Mouse (Mus musculus): ENCODE data around the gene Vmn1r217. TPM values are rescaled to one million over a fixed set of nuclear protein-coding genes. Genes with fewer than 3 reads are reported as not detected.

The Vmn1r217 gene
- polyA plus RNA-seq, 1 experiment from 2014 or later = not detected

- H3K4me1 ChIP-seq (ENCODE audit: control insufficient read depth, insufficient read depth, low read length) = no peaks in the 10 kb centered on the region
Measured at GRCm38 (mm10) chr13:23069312-23069711, 48.7 kb downstream of the Vmn1r217 start.

GRCm38 (mm10) chr13:23067725-23068124 lies 50.3 kb downstream of the Vmn1r217 start, which contains the start of gene Vmn1r215:
Gene Vmn1r215, plus strand, starts transcription at chr13:23068025.
- no peak for DNase-seq (ENCODE audit: low spot score)
- 76% methylated on average over 1 of the region's 1 CpGs for WGBS

More at GRCm38 (mm10) chr13:23069312-23069711, 48.7 kb downstream of the Vmn1r217 start:
- DNase-seq (ENCODE audit: low spot score) = no peak
- Histone ChIP-seq H3K4me3 (ENCODE audit: low read depth, low read length) (no peak overlapping the region), H3K4me2 (ENCODE audit: low read depth, low read length) (no peak overlapping the region), H3K27ac (replicated peaks; ENCODE audit: low read depth, low read length) (no peak overlapping the region), H3K9me3 (ENCODE audit: control insufficient read depth, low read length) (no peaks in the 10 kb centered on the region), H3K27me3 (replicated peaks; ENCODE audit: control insufficient read depth, insufficient read depth, low read length) (no peaks in the 10 kb centered on the region), H3K36me3 (ENCODE audit: control insufficient read depth, insufficient read depth, low read length) (no peaks in the 10 kb centered on the region), H3K9ac (ENCODE audit: low read depth, low read length) (no peak overlapping the region)
- ATAC-seq (ENCODE audit: low read depth) = no peak
- 80% methylated on average over 2 of the region's 2 CpGs for WGBS

GRCm38 (mm10) chr13:23057778-23058177 lies 60.2 kb downstream of the Vmn1r217 start:
- Histone ChIP-seq H3K9me3 (ENCODE audit: control insufficient read depth, low read length) (no peaks in the 10 kb centered on the region), H3K4me2 (ENCODE audit: low read depth, low read length) (no peak overlapping the region), H3K36me3 (ENCODE audit: control insufficient read depth, insufficient read depth, low read length) (no peaks in the 10 kb centered on the region), H3K4me1 (ENCODE audit: control insufficient read depth, insufficient read depth, low read length) (no peaks in the 10 kb centered on the region), H3K9ac (ENCODE audit: low read depth, low read length) (no peak overlapping the region), H3K27me3 (replicated peaks; ENCODE audit: control insufficient read depth, insufficient read depth, low read length) (no peaks in the 10 kb centered on the region), H3K4me3 (ENCODE audit: low read depth, low read length) (no peak overlapping the region), H3K27ac (replicated peaks; ENCODE audit: low read depth, low read length) (no peak overlapping the region)
- ATAC-seq (ENCODE audit: low read depth) = no peak
- no peak for DNase-seq (ENCODE audit: low spot score)
- WGBS = 43% methylated on average over 1 of the region's 1 CpGs

More at GRCm38 (mm10) chr13:23067725-23068124, 50.3 kb downstream of the Vmn1r217 start, which contains the start of gene Vmn1r215:
- Histone ChIP-seq H3K4me3 (ENCODE audit: low read depth, low read length) (no peak within 1 kb of the TSS), H3K4me1 (ENCODE audit: control insufficient read depth, insufficient read depth, low read length) (no peaks in the 10 kb centered on the region), H3K36me3 (ENCODE audit: control insufficient read depth, insufficient read depth, low read length) (no peaks in the 10 kb centered on the region), H3K4me2 (ENCODE audit: low read depth, low read length) (no peak within 1 kb of the TSS), H3K9me3 (ENCODE audit: control insufficient read depth, low read length) (no peaks in the 10 kb centered on the region), H3K27ac (replicated peaks; ENCODE audit: low read depth, low read length) (no peak within 1 kb of the TSS), H3K27me3 (replicated peaks; ENCODE audit: control insufficient read depth, insufficient read depth, low read length) (no peaks in the 10 kb centered on the region), H3K9ac (ENCODE audit: low read depth, low read length) (no peak within 1 kb of the TSS)
- no peak for ATAC-seq (ENCODE audit: low read depth)

Other genes starting within 250 kb of the Vmn1r217 start
- gene Vmn1r212, start 234.0 kb downstream of the Vmn1r217 start, polyA plus RNA-seq (2014; fragmentation: Nextera tagmentation; extraction: Ambion mirVana) = not detected in 2 replicates
- not detected in 2 replicates for gene Vmn1r213, start 110.6 kb downstream of the Vmn1r217 start, polyA plus RNA-seq (2014; fragmentation: Nextera tagmentation; extraction: Ambion mirVana)
- gene Vmn1r214, start 87.8 kb downstream of the Vmn1r217 start, polyA plus RNA-seq (2014; fragmentation: Nextera tagmentation; extraction: Ambion mirVana) = not detected in 2 replicates
- not detected in 2 replicates for gene Vmn1r215, start 50.2 kb downstream of the Vmn1r217 start, polyA plus RNA-seq (2014; fragmentation: Nextera tagmentation; extraction: Ambion mirVana)
- not detected in 2 replicates for gene Vmn1r218, start 14.9 kb upstream of the Vmn1r217 start, polyA plus RNA-seq (2014; fragmentation: Nextera tagmentation; extraction: Ambion mirVana)
- 0.07 TPM in 1 of 2 replicates, not detected in the other for gene Vmn1r219, start 41.1 kb upstream of the Vmn1r217 start, polyA plus RNA-seq (2014; fragmentation: Nextera tagmentation; extraction: Ambion mirVana)
- gene Vmn1r220, start 69.7 kb upstream of the Vmn1r217 start, polyA plus RNA-seq (2014; fragmentation: Nextera tagmentation; extraction: Ambion mirVana) = not detected in 2 replicates
- gene Vmn1r221, start 95.9 kb upstream of the Vmn1r217 start, polyA plus RNA-seq (2014; fragmentation: Nextera tagmentation; extraction: Ambion mirVana) = not detected in 2 replicates
- not detected in 2 replicates for gene Vmn1r222, start 117.7 kb upstream of the Vmn1r217 start, polyA plus RNA-seq (2014; fragmentation: Nextera tagmentation; extraction: Ambion mirVana)
- not detected in 2 replicates for gene Vmn1r223, start 128.9 kb upstream of the Vmn1r217 start, polyA plus RNA-seq (2014; fragmentation: Nextera tagmentation; extraction: Ambion mirVana)

All from embryonic facial prominence, embryonic 14.5 days (tissue).